Mouse (Mus musculus): ENCODE results near the gene Olig1.

Olig1 gene

DNA sequence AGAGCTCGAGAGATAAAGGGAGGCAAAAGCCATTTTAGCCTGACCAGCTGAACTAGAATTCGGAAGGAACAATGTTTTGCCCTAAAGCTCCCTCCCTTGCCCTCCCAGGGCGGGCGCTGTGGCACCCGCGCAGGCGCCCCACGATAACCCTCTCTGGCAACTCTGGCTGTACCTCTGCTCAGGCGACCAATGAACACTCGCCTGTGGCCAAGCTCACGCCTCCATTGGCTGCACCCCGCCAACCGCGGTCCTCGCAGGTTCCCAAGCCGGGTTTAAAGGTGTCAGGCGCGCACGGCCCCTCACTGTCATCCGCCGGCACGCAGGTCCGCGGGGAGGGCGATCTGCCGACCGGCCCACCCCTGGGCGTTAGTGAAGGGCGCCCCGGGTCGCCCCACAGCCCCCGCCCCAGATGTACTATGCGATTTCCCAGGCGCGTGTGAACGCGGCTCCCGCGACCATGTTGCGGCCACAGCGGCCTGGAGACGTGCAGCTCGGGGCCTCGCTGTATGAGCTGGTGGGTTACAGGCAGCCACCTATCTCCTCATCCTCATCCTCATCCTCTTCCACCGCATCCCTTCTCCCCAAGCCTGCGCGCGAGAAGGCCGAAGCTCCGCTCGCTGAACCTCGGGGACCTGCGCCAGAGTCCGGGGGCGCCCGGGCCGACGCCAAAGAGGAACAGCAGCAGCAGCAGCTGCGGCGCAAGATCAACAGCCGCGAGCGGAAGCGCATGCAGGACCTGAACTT is at the start of gene Olig1:
Olig1 (plus strand) TSS at position 305 of the 744 bp plus-strand sequence.
- peak; percentile 62 for DNase-seq (ENCODE audit: extremely low spot score)

DNA sequence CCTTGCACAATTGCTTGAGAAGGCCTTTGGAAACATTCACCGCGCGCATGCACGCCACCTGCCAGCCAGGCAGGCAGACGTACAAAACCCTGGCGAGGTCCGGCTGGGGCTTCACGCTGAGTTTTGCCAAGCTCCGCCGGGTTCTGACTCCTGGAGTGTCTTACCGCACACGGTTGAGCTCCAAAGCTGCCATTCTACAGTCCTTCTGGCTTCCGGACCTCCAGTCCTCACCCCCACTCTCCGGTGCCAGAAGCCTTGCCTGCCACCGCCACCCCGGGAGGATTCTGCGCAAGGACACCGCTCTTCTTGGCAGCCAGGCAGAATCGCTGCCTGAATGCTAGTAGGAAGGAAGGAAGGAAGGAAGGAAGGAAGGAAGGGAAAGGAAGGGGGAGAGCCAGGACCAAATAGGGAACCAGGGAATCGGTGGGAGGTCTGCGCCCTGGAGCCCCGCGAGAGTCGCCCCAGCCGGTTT is 47.4 kb upstream of the Olig1 start:
- DNase-seq (ENCODE audit: extremely low spot score), result peak; percentile 42

DNA sequence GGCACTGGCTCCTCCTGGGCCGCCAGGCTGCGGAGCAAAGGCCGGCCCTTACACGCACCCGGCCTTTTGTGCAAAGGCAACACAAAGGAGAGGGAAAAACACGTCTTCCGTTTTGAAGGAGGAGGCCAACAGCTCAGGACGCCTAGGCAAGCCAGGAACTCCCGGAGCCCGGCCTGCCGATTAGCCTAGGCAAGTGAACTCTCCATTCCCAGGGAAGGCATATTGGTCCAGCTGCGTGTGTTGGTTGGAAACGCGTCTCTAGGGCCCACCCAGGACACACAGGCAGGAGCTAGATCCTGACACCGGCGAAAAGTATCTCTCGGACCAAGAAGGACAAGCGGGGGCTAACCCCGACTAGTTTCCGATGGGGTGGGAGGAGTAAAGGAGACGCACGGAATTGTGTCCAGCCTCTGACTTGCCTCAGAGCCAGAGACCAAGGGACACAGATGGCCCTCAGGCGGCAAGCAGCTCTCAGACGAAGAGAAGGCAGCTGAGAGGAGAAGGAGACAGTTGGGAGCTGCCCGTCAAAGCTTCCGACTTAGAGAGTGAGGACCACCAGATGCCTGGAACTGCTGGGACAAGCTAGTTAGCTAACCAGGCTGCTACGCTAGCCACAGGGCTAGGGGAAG is 46.8 kb upstream of the Olig1 start:
- DNase-seq (ENCODE audit: extremely low spot score), result peak; percentile 59

DNA sequence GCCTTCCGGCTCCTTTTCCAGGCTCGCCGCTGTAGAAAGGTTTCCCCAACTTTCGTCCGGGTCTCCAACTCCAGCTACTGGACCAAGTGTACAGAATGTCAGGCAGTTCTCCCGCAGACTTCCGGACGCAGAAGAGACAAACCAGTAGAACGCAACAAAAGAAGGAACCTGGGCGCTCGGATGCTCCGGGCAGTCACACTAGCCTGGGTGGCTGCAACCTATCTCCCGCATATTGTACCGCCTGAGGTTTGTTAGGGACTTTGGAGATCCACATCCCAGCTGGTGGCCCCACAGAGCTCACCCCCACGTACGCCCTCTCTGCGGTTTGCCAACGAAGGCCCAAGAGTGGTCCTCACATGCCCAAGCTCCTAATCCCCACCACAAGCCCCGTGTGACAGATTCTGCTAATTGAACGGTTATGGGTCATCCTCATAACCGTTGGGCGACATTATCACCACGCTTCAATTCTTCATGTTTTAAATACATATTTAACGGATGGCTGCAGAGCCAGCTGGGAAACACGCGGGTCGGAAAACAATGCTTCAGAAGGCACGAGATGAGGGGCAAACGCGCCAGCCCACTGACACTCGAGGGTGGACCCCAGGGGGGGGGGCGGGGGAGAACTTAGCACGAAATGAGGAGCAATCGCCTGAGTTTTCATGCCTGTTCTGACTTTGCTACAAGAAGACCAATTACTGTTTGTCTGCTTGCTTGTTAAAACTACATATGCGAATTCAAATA is 46.1 kb upstream of the Olig1 start:
- DNase-seq (ENCODE audit: extremely low spot score), result peak; percentile 19

DNA sequence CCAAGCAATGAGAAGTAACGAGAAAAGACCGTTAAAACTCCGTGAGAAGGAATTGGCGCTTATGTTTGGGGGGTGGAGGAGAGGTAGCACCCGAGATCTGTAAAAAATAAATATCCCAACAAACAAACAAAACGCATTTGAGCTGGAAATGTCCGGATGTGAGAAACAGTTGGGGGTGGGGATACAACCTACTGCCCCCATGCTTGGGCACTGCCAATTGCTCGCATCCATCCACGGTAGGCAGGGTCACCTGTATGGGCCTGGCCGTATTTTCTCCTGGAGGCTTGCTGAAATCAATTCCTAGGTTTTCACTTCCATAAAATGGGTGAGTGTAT is 45.5 kb upstream of the Olig1 start:
- no peak for DNase-seq (ENCODE audit: extremely low spot score)

DNA sequence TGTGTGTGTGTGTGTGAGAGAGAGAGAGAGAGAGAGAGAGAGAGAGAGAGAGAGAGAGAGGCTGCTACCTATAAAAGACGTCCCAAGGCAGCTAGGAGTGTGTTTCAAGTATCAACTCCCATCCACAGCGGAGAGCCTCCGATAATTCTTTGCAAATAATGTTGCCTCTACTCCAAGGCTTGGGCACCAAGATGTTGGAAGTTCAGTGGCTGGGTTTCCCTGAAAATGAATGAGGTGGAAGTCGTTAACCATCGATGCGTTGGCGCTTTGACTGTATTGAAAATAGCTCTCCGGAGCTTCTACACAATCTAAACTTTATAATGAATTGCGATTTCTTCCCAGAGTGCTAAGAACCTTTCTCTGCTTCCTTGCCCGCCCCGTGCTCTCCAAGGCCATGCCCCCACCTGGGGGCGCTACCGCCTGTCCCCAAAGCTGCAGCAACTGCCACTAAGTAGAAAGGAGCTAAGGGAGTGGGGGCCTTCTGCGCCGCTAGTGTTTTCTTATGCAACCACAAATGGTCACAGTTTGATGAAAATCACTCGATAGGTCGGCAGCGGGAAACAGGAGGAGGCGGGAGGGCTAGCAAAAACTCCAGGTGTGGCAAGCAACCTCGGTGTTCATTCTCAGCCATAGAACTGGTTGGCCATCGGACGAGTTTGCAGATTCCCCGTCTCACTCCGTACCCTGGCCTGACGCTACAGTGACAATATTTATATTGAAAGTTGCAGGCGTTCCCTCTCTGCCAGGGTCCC is 44.9 kb upstream of the Olig1 start:
- DNase-seq (ENCODE audit: extremely low spot score), result peak; percentile 62

DNA sequence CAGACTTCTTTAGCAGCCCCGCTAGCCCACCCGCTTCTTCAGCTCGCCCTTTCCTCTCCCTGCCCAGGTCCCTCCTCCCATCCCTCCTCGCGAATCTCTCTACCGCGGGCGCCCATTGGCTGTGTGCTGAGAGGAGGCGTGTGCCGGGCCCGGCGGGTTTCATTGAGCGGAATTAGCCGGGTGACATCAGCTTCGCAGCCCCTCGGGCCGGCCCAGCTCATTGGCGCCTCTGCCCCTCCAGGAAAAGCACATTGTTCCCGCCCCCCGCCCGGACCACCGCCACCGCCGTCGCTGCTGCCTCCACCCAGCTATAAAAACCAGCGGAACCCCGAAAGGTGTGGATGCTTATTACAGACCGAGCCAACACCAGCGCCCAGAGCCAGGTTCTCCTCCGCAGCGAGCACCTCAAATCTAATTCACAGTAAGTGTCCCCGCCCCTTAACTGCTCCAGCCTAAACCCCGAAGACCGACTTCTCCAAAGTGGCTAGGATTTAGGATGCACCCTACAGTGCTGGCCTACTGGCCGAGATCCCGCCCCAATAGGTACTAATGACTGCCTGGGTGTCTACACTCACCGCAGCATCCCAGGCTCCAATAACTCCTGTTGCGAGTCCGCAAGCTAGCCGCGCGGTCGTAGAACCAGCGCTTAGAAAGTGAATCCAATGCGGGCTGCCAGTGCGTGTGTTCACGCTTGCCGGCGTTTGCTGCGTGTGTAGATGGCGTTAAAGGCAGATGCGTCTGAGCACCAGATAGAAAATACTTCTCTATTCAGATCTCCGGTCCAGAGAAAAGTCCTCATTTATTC is 44.1 kb upstream of the Olig1 start, which contains the start of gene Olig2:
Olig2 (plus strand) TSS at position 225 of the 805 bp plus-strand sequence.
- DNase-seq (ENCODE audit: extremely low spot score), result peak; percentile 83

DNA sequence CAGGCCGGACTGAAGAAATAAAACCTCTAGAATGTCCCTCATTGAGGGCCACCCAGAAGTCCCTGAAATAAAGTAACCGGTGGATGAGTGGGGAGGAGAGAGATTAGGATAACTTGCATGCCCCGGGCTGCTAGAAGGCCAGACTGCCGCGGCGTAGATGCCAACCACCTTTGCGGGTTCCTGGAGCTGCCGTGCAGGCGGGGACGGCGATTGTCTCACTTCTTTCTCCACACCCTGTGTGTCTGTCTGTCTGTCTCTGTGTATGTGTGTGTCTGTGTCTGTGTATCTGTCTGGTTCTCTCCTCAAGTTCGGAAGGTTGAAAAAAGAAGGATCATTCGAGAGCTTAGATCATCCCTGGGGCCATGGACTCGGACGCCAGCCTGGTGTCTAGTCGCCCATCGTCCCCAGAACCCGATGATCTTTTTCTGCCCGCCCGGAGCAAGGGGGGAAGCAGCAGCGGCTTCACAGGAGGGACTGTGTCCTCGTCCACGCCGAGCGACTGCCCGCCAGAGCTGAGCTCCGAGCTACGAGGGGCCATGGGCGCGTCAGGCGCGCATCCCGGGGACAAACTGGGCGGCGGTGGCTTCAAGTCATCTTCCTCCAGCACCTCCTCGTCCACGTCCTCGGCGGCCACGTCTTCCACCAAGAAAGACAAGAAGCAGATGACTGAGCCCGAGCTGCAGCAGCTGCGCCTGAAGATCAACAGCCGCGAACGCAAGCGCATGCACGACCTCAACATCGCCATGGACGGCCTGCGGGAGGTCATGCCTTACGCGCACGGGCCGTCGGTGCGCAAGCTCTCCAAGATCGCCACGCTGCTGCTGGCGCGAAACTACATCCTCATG is 43.3 kb upstream of the Olig1 start:
- DNase-seq (ENCODE audit: extremely low spot score), result peak; percentile 44

DNA sequence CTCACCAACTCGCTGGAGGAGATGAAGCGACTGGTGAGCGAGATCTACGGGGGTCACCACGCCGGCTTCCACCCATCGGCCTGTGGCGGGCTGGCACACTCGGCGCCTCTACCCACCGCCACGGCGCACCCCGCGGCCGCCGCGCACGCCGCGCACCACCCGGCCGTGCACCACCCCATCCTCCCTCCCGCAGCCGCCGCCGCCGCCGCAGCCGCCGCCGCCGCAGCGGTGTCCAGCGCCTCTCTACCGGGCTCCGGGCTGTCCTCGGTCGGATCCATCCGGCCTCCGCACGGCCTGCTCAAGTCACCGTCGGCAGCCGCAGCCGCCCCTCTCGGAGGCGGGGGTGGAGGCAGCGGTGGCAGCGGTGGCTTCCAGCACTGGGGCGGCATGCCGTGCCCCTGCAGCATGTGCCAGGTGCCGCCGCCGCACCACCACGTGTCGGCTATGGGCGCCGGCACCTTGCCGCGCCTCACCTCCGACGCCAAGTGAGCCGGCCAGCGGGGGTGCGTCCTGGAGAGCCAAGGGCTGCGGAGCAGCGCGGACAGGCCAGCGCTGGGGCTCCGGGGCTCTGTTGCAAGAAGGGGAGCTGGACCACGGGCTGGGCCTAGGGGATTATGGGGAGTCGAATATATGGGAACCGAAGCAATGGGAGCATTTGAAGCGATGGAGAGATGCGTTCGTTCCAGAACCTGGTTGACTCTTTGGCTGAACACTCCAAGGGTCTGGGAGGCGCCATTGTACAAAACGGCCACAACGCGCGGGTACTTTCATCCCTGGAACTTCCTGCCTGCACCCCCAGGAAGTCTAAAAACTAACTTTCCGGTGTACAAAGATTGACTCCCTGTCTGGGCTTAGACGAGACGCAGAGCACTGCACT is 42.5 kb upstream of the Olig1 start:
- peak; percentile 49 for DNase-seq (ENCODE audit: extremely low spot score)

DNA sequence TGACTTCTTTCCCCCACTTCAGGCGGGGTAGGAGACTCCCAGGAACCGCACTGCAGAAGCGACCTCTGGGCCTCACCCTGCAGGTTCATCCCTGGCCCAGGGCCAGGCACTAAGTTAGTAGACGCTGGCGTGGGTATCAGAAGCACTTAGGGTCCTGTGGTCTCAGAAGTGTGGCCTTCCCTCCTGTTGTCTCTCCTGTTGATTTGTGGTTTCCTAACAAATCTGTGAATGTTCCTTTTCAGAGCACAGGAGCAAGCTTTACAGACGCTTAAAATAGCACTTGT is 41.9 kb upstream of the Olig1 start:
- DNase-seq (ENCODE audit: extremely low spot score), result peak; percentile 45

DNA sequence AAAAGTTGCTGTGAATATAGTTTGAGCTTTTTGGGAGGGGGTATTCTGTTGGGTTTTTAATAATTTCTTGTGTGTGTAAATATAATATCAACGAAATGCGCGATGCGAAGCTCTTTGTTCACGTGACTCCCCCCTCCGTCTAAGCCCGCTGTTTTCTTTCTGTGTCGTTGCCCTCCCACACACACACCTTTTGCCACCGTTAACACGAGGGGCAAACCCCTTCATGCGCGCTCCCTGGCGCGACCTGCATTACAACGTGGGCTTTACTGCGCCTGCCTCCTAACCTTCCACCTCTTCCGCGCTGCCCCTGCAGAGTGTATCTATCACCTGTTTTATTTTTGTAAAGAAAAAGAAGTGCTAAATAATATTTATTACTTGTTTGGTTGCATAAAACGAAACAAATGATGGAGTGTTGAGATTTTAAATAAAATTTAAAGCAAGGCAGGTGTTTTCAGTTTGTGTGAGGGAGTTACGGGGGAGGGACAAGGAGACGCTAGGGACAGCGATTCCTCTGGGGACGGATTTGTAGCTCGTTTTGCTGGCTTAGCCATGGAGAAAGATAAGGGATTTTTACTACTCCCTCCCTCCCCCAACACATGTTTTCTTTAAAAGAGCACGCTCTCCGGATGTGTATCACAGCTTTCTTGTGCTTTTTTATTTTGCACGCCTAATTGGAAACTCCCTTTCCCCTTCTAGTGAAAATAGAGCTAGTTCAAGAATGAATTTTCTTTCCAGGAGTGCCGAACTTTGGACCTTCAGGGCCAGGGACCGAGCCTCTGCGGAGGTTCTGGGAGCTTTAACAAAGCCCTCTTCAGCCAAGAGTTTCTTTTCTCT is 41.1 kb upstream of the Olig1 start:
- peak; percentile 27 for DNase-seq (ENCODE audit: extremely low spot score)

DNA sequence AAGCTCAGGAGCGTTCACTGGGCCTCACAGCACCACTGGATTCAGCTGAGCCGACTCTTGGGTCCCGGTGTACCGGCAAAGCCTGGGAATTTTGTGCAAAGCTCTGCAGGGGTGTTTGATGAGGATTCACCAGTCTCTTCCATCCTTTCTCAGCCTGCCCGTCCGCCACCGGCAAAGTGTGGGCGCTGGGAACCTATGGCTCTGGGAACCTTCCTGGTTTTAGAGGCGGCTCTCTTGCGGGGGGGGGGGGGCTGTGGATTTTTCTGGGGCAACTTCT is 40.6 kb upstream of the Olig1 start:
- DNase-seq (ENCODE audit: extremely low spot score), result peak; percentile 24

DNA sequence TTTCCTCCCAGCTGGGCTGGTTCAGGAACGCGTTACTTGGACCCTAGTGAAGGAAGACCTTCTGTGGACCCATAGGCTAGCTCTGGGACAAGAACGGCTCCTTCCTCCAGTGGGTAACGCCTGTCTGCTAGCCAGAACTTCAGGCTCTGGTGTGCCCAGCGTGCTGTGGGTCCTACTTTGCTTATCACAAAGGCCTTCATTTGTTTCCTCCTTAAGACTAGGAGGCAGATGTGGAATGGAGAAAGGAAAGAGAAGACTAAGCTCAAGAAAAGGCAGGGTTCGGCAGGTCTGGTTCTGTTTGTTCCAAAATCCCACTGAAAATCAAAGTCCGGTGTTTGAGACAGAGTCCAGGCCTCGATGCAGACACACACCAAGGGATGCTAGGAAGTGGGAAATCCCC is 39.9 kb upstream of the Olig1 start:
- no peak for DNase-seq (ENCODE audit: extremely low spot score)

DNA sequence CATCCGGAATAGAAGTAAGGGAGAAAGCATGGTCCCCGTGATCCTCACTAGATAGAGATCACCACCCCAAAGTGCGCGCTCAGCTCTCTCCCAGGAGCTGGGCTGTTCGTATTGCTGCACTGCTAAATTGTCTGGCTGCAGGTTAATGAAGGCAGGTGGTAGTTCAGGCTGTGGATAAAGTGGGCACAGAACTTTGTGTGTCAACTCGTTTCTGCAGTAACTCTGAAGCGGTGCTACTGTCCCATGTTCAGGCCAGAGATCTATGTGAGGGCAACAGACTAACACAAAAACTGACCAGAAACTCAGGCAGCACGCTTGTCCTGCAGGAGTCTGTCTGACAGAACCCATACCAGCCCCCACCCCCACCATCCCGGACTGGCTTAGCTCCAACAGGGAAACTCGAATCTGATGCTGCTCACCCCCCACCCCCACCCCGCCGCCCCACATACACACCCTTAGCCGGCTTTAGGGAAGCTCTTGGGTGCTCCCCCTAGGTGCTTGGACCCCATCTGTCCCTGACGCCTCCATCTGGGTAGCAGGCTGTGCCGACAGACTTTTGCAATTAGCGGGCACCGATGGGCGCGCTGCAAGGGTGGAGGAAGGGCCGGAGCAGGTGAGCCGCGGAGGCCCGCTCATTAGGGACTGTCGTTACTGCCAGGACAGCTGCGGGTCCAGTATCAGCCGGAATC is 37.6 kb upstream of the Olig1 start:
- DNase-seq (ENCODE audit: extremely low spot score), result no peak

DNA sequence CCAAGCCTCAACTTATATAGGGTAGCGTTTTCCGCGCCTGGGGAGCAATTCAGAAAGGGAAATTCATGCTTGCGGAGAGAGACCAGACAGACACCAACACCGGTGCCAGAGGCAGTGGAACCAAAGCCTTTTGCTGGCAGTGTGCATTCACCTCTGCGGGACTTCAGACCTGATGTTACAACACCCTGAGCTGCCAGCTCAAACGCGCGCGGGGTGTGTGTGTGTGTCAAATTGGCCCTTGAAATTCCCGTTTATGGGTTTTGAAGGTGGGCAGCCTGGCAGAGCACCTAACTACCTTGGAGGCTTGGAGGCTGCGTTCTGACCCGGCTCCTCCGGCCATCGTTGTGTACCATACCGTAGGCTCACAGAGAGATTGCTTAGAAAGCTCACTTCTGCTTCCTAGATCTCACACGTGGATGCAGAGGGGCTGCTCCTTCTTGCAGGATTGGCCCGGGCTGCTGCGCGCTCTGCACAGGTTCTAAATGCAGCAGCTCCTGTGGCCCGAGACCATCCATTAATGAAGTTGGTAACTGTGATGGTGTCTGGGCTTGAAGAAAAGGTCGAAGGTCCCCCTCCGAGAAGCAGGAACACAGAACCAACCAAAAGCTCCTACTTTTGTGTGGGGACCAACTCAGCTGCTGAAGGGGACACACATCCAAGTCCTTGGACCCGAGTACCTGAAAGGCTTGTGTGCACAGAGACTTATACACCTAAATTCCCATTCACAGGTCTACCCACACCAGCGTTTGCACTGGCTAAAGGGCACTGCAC is 36.9 kb upstream of the Olig1 start:
- DNase-seq (ENCODE audit: extremely low spot score), result peak; percentile 20

DNA sequence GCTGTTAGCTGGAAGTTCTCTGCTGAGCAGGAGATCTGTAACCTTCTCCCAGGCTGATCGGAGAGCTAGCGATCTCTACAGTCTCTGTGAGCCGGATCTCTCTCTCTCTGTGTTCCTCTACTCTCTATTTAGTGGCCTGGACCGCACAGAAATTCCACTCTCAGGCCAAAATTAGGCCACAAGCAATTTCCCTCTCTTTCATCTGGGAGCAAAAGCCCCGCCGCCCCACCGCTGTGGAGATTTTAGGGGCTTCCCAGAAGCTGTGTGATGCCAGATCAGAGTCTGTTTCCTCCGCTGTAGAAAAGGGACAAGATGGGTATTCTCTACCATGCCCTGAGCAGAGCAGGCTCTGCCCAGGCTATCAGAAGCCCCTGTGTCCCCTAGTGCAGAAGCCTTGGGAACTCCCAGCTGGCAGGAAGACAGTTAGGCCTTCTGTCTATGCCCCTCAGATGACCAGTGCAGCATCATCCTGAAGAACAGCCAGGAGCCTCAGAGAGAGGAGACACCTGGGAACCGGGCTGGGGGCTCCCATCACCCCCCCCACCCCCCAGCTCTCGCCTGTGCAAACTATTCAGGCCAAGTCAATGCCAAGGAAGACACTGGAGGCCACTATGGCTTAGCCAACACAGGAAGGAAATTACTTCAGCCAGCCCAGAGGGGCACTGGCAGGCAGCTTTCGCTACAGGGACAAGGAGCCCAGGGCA is 36.2 kb upstream of the Olig1 start:
- no peak for DNase-seq (ENCODE audit: extremely low spot score)

DNA sequence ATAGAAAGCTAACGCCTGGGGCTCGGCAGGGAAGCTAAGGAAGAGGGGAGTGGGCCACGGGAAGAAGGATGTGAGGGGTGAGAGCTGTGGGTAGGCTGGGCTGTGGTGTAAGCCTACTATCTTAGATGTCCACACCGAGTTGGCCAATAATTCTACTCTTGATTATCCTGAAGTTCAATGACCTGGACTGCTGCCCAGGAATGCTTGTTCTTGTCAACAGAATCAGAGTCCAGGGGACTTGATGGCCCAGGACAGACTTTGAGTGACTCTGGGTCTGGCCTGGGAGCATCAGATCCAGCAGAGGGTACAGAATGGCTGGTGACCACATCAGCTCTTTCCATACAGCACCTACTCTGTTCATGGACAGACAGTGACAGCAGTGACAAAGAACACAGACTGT is 30.5 kb upstream of the Olig1 start:
- DNase-seq (ENCODE audit: extremely low spot score), result no peak
